Mouse (Mus musculus): ENCODE data around the gene Gm21992. TPM values are rescaled to one million over a fixed set of nuclear protein-coding genes. Genes with fewer than 3 reads are reported as not detected.

Gene Gm21992
- polyA plus RNA-seq, 1 experiment from 2014 or later, result 27.6 TPM

GRCm38 (mm10) chr19:4845846-4846245 lies 34.4 kb upstream of the Gm21992 start:
- DNase-seq (ENCODE audit: low spot score) (no peak), ATAC-seq (ENCODE audit: insufficient number of reproducible peaks, low FRiP score, low TSS enrichment, low read depth) (no peak)
- no peak overlapping the region for H3K27ac ChIP-seq (replicated peaks; ENCODE audit: low read depth, low read length)
- no peak overlapping the region for H3K4me2 ChIP-seq (ENCODE audit: low read depth, severe bottlenecking)
- H3K27me3 ChIP-seq (ENCODE audit: control insufficient read depth, insufficient read depth, low read length), result peaks cover 5% of the 10 kb centered on the region; the same call in 1 of the 2 replicates
- H3K9me3 ChIP-seq (ENCODE audit: control insufficient read depth, low read length), result no peaks in the 10 kb centered on the region
- no peak overlapping the region for H3K9ac ChIP-seq (ENCODE audit: low read length)
- H3K4me1 ChIP-seq (ENCODE audit: control insufficient read depth, insufficient read depth, low read length), result no peaks in the 10 kb centered on the region
- H3K36me3 ChIP-seq (ENCODE audit: control insufficient read depth, insufficient read depth, low read length), result no peaks in the 10 kb centered on the region
- 74% methylated on average over 2 of the region's 2 CpGs for WGBS
- no peak overlapping the region for H3K4me3 ChIP-seq (ENCODE audit: low read depth, low read length)

- Histone ChIP-seq H3K4me1 (ENCODE audit: control insufficient read depth, insufficient read depth, low read length) (peaks cover 8% of the 10 kb centered on the region; the same call in 1 of the 2 replicates), H3K9ac (ENCODE audit: low read length) (no peak overlapping the region), H3K27me3 (ENCODE audit: control insufficient read depth, insufficient read depth, low read length) (peaks cover 18% of the 10 kb centered on the region; the same call in 1 of the 2 replicates), H3K36me3 (ENCODE audit: control insufficient read depth, insufficient read depth, low read length) (no peaks in the 10 kb centered on the region), H3K27ac (replicated peaks; ENCODE audit: low read depth, low read length) (no peak overlapping the region), H3K9me3 (ENCODE audit: control insufficient read depth, low read length) (no peaks in the 10 kb centered on the region), H3K4me3 (ENCODE audit: low read depth, low read length) (no peak overlapping the region), H3K4me2 (ENCODE audit: low read depth, severe bottlenecking) (no peak overlapping the region)
- DNase-seq (ENCODE audit: low spot score) (no peak), ATAC-seq (ENCODE audit: insufficient number of reproducible peaks, low FRiP score, low TSS enrichment, low read depth) (no peak)
- WGBS, result 80% methylated on average over 2 of the region's 2 CpGs
Measured at GRCm38 (mm10) chr19:4842611-4843010, 31.2 kb upstream of the Gm21992 start.

- Histone ChIP-seq H3K4me2 (ENCODE audit: low read depth, severe bottlenecking) (no peak overlapping the region), H3K36me3 (ENCODE audit: control insufficient read depth, insufficient read depth, low read length) (no peaks in the 10 kb centered on the region), H3K27me3 (ENCODE audit: control insufficient read depth, insufficient read depth, low read length) (peaks cover 18% of the 10 kb centered on the region; the same call in 1 of the 2 replicates), H3K4me1 (ENCODE audit: control insufficient read depth, insufficient read depth, low read length) (peaks cover 8% of the 10 kb centered on the region; the same call in 1 of the 2 replicates), H3K27ac (replicated peaks; ENCODE audit: low read depth, low read length) (no peak overlapping the region), H3K9ac (ENCODE audit: low read length) (no peak overlapping the region), H3K4me3 (ENCODE audit: low read depth, low read length) (no peak overlapping the region), H3K9me3 (ENCODE audit: control insufficient read depth, low read length) (no peaks in the 10 kb centered on the region)
- DNase-seq (ENCODE audit: low spot score) (no peak), ATAC-seq (ENCODE audit: insufficient number of reproducible peaks, low FRiP score, low TSS enrichment, low read depth) (no peak)
- 87% methylated on average over 9 of the region's 9 CpGs for WGBS
Measured at GRCm38 (mm10) chr19:4840848-4841247, 29.4 kb upstream of the Gm21992 start.

GRCm38 (mm10) chr19:4839149-4839548 lies 27.7 kb upstream of the Gm21992 start, which contains the start of the genes Ccs and Ccdc87:
Ccs (minus strand) TSS chr19:4839332.
Ccdc87 (plus strand) TSS chr19:4839366.
- Histone ChIP-seq H3K4me1 (ENCODE audit: control insufficient read depth, insufficient read depth, low read length) (peaks cover 8% of the 10 kb centered on the region; the same call in 1 of the 2 replicates), H3K4me3 (ENCODE audit: low read depth, low read length) (peak within 1 kb of the TSS; percentile 53)

GRCm38 (mm10) chr19:4838526-4839140 lies 27.2 kb upstream of the Gm21992 start:
- H3K9ac ChIP-seq (ENCODE audit: low read length), result peak overlapping the region; percentile 47
- H3K4me3 ChIP-seq (ENCODE audit: low read depth, low read length), result peak overlapping the region; percentile 53
- H3K9me3 ChIP-seq (ENCODE audit: control insufficient read depth, low read length), result no peaks in the 10 kb centered on the region
- WGBS, result 41% methylated on average over 10 of the region's 10 CpGs
- H3K27me3 ChIP-seq (ENCODE audit: control insufficient read depth, insufficient read depth, low read length), result peaks cover 18% of the 10 kb centered on the region; the same call in 1 of the 2 replicates
- no peaks in the 10 kb centered on the region for H3K36me3 ChIP-seq (ENCODE audit: control insufficient read depth, insufficient read depth, low read length)
- no peak overlapping the region for H3K27ac ChIP-seq (replicated peaks; ENCODE audit: low read depth, low read length)
- DNase-seq (ENCODE audit: low spot score), result no peak
- ATAC-seq (ENCODE audit: insufficient number of reproducible peaks, low FRiP score, low TSS enrichment, low read depth), result no peak
- H3K4me2 ChIP-seq (ENCODE audit: low read depth, severe bottlenecking), result peak overlapping the region; percentile 79
- peaks cover 8% of the 10 kb centered on the region; the same call in 1 of the 2 replicates for H3K4me1 ChIP-seq (ENCODE audit: control insufficient read depth, insufficient read depth, low read length)

More at GRCm38 (mm10) chr19:4839149-4839548, 27.7 kb upstream of the Gm21992 start, which contains the start of the genes Ccs and Ccdc87:
- 0% methylated on average over 25 of the region's 25 CpGs for WGBS
- Histone ChIP-seq H3K36me3 (ENCODE audit: control insufficient read depth, insufficient read depth, low read length) (no peaks in the 10 kb centered on the region), H3K27me3 (ENCODE audit: control insufficient read depth, insufficient read depth, low read length) (peaks cover 18% of the 10 kb centered on the region; the same call in 1 of the 2 replicates), H3K4me2 (ENCODE audit: low read depth, severe bottlenecking) (peak within 1 kb of the TSS; percentile 79), H3K27ac (replicated peaks; ENCODE audit: low read depth, low read length) (no peak within 1 kb of the TSS), H3K9ac (ENCODE audit: low read length) (peak within 1 kb of the TSS; percentile 47), H3K9me3 (ENCODE audit: control insufficient read depth, low read length) (no peaks in the 10 kb centered on the region)
- DNase-seq (ENCODE audit: low spot score), result peak; percentile 94
- peak; percentile 98 for ATAC-seq (ENCODE audit: insufficient number of reproducible peaks, low FRiP score, low TSS enrichment, low read depth)

GRCm38 (mm10) chr19:4837049-4837448 lies 25.6 kb upstream of the Gm21992 start:
- H3K4me3 ChIP-seq (ENCODE audit: low read depth, low read length), result no peak overlapping the region
- 95% methylated on average over 6 of the region's 6 CpGs for WGBS
- H3K4me1 ChIP-seq (ENCODE audit: control insufficient read depth, insufficient read depth, low read length), result peaks cover 8% of the 10 kb centered on the region; the same call in 1 of the 2 replicates
- no peak overlapping the region for H3K9ac ChIP-seq (ENCODE audit: low read length)
- no peak for ATAC-seq (ENCODE audit: insufficient number of reproducible peaks, low FRiP score, low TSS enrichment, low read depth)
- H3K9me3 ChIP-seq (ENCODE audit: control insufficient read depth, low read length), result no peaks in the 10 kb centered on the region
- no peaks in the 10 kb centered on the region for H3K36me3 ChIP-seq (ENCODE audit: control insufficient read depth, insufficient read depth, low read length)
- DNase-seq (ENCODE audit: low spot score), result no peak
- peaks cover 18% of the 10 kb centered on the region; the same call in 1 of the 2 replicates for H3K27me3 ChIP-seq (ENCODE audit: control insufficient read depth, insufficient read depth, low read length)
- H3K4me2 ChIP-seq (ENCODE audit: low read depth, severe bottlenecking), result no peak overlapping the region
- H3K27ac ChIP-seq (replicated peaks; ENCODE audit: low read depth, low read length), result no peak overlapping the region

- H3K27me3 ChIP-seq (ENCODE audit: control insufficient read depth, insufficient read depth, low read length), result peaks cover 15% of the 10 kb centered on the region; the same call in 1 of the 2 replicates
- no peak overlapping the region for H3K4me2 ChIP-seq (ENCODE audit: low read depth, severe bottlenecking)
- DNase-seq (ENCODE audit: low spot score), result no peak
- 77% methylated on average over 2 of the region's 2 CpGs for WGBS
- no peak for ATAC-seq (ENCODE audit: insufficient number of reproducible peaks, low FRiP score, low TSS enrichment, low read depth)
- no peaks in the 10 kb centered on the region for H3K36me3 ChIP-seq (ENCODE audit: control insufficient read depth, insufficient read depth, low read length)
- H3K4me1 ChIP-seq (ENCODE audit: control insufficient read depth, insufficient read depth, low read length), result peaks cover 8% of the 10 kb centered on the region; the same call in 1 of the 2 replicates
- H3K27ac ChIP-seq (replicated peaks; ENCODE audit: low read depth, low read length), result no peak overlapping the region
- H3K9ac ChIP-seq (ENCODE audit: low read length), result no peak overlapping the region
- no peak overlapping the region for H3K4me3 ChIP-seq (ENCODE audit: low read depth, low read length)
- H3K9me3 ChIP-seq (ENCODE audit: control insufficient read depth, low read length), result no peaks in the 10 kb centered on the region
Measured at GRCm38 (mm10) chr19:4836096-4836495, 24.7 kb upstream of the Gm21992 start.

- no peak overlapping the region for H3K9ac ChIP-seq (ENCODE audit: low read length)
Measured at GRCm38 (mm10) chr19:4833977-4834376, 22.6 kb upstream of the Gm21992 start.

More at GRCm38 (mm10) chr19:4833977-4834376, 22.6 kb upstream of the Gm21992 start:
- DNase-seq (ENCODE audit: low spot score) (no peak), ATAC-seq (ENCODE audit: insufficient number of reproducible peaks, low FRiP score, low TSS enrichment, low read depth) (no peak)
- 84% methylated on average over 8 of the region's 8 CpGs for WGBS
- no peak overlapping the region for H3K4me2 ChIP-seq (ENCODE audit: low read depth, severe bottlenecking)
- no peaks in the 10 kb centered on the region for H3K36me3 ChIP-seq (ENCODE audit: control insufficient read depth, insufficient read depth, low read length)
- H3K9me3 ChIP-seq (ENCODE audit: control insufficient read depth, low read length), result no peaks in the 10 kb centered on the region
- H3K4me1 ChIP-seq (ENCODE audit: control insufficient read depth, insufficient read depth, low read length), result peaks cover 3% of the 10 kb centered on the region; the same call in 1 of the 2 replicates
- no peak overlapping the region for H3K4me3 ChIP-seq (ENCODE audit: low read depth, low read length)
- no peak overlapping the region for H3K27ac ChIP-seq (replicated peaks; ENCODE audit: low read depth, low read length)
- H3K27me3 ChIP-seq (ENCODE audit: control insufficient read depth, insufficient read depth, low read length), result no peaks in the 10 kb centered on the region

All from limb, embryonic 11.5 days (tissue).